Mouse (Mus musculus) heart, adult 2 months (tissue): ENCODE measurements at regions not wholly inside any gene's neighbourhood (a gene's known extent, or its start where the extent isn't known, plus 50 kb on each side); places are given as distances from the start of the nearest gene placed in this dataset.

Source experiments
- CTCF ChIP-seq: fragments of 200-600 bp; IDR thresholded peaks from 2 replicates; pipeline ENCODE4 v1.8.1; 2022; ENCODE audit warnings: antibody characterized with exemption, mild to moderate bottlenecking, moderate library complexity
- EP300 ChIP-seq: fragments of 200-500 bp; IDR thresholded peaks from 2 replicates; pipeline ENCODE4 v1.6.1; 2011; ENCODE audit warnings: low read depth, low read length, control low read depth; ENCODE audit not compliant: insufficient read depth
- POLR2A ChIP-seq: fragments of 200-500 bp; IDR thresholded peaks from 2 replicates; pipeline ENCODE4 v1.6.1; 2011; ENCODE audit warnings: mild to moderate bottlenecking, low read depth, low read length, control low read depth; ENCODE audit not compliant: insufficient read depth

DNA sequence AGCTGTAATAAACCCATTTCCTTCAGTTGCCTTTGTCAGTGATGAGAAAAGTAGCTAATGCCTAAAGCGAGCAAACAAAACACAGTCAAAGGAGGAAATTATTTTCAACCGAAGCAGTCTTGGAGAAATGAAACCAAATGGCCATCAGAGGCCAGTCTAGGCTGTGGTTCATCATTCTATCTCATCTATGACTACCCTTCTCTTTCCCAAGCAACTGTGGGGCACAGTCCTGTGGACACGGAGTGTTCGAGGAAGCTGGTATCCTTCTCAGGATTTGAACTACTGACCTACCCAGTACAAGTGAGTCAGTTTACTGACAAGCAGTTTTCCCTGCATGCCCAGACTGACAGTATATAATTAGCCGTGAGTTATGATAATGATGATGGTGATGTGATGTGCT lies 319.1 kb downstream of the Bcl11a start:
- TF ChIP-seq POLR2A (no peak), CTCF (no peak), EP300 (no peak)
